In genomic region chr14:55062626-55063025, GRCm38 (mm10) we compare ENCODE assay signal across 7 mouse cellular contexts. TPM values are rescaled to one million over a fixed set of nuclear protein-coding genes. Genes with fewer than 3 reads are reported as not detected.
A peak's percentile ranks its signal among the peaks of the same experiment; 100 is the strongest.
DNase-seq lines count a peak whose midpoint lies in the region; ATAC-seq lines count a peak whose summit lies in the region.

No protein-coding gene starts in this region.

- H3K9me3 ChIP-seq in lung, embryonic 16.5 days (ENCODE audit: control insufficient read depth, low read length), result no peaks in the 10 kb centered on the region
- H3K9me3 ChIP-seq in erythroblast, embryonic 14.5 days (ENCODE audit: control insufficient read depth, low read length), result no peaks in the 10 kb centered on the region
- H3K9me3 ChIP-seq in midbrain, embryonic 14.5 days (ENCODE audit: control insufficient read depth, low read length), result no peaks in the 10 kb centered on the region

- H3K27ac ChIP-seq in lung, embryonic 16.5 days (ENCODE audit: low read length), result no peak overlapping the region
- peak overlapping the region; percentile 45; the same call in 1 of the 2 replicates for H3K27ac ChIP-seq in midbrain, embryonic 14.5 days (replicated peaks; ENCODE audit: low read depth, low read length)

- H3K4me1 ChIP-seq in lung, embryonic 16.5 days (replicated peaks; ENCODE audit: control insufficient read depth, insufficient read depth, low read length), result peaks cover 3% of the 10 kb centered on the region
- peaks cover 94% of the 10 kb centered on the region for H3K4me1 ChIP-seq in erythroblast, embryonic 14.5 days (ENCODE audit: control insufficient read depth)
- peaks cover 20% of the 10 kb centered on the region; the same call in 1 of the 2 replicates for H3K4me1 ChIP-seq in midbrain, embryonic 14.5 days (ENCODE audit: control insufficient read depth, insufficient read depth, low read length)

- H3K4me3 ChIP-seq in lung, embryonic 16.5 days (ENCODE audit: low read length), result no peak overlapping the region
- peak overlapping the region; percentile 86 for H3K4me3 ChIP-seq in erythroblast, embryonic 14.5 days (replicated peaks)
- no peak overlapping the region for H3K4me3 ChIP-seq in midbrain, embryonic 14.5 days (replicated peaks; ENCODE audit: low read depth, low read length)

- no peak overlapping the region for H3K9ac ChIP-seq in lung, embryonic 16.5 days (ENCODE audit: low read length)
- no peak overlapping the region for H3K9ac ChIP-seq in midbrain, embryonic 14.5 days (replicated peaks; ENCODE audit: low read length)

- DNase-seq in lung, postnatal 4 days, result no peak
- DNase-seq in cerebellum, adult 11 months, result peak; percentile 69
- DNase-seq in left cerebral cortex, adult 18-20 months (ENCODE audit: low spot score in 2 of 2), result peak; percentile 61 to 76
- peak; percentile 45 for DNase-seq in midbrain, embryonic 14.5 days

- peak; percentile 77 for ATAC-seq in lung, embryonic 16.5 days (ENCODE audit: low read depth)
- ATAC-seq in midbrain, embryonic 14.5 days (ENCODE audit: low FRiP score, low TSS enrichment), result peak; percentile 52; the same call in 1 of the 2 replicates
- no peak for ATAC-seq in activated CD4-positive, CD25-positive, alpha-beta regulatory T cell, adult 4 months

- peak overlapping the region; percentile 28 for H3K4me2 ChIP-seq in lung, embryonic 16.5 days (ENCODE audit: low read depth, low read length)
- H3K4me2 ChIP-seq in midbrain, embryonic 14.5 days (ENCODE audit: low read length), result no peak overlapping the region

- H3K36me3 ChIP-seq in lung, embryonic 16.5 days (ENCODE audit: control insufficient read depth, insufficient read depth, low read length), result peaks cover 2% of the 10 kb centered on the region; the same call in 1 of the 2 replicates
- H3K36me3 ChIP-seq in erythroblast, embryonic 14.5 days (ENCODE audit: control insufficient read depth), result peaks cover 45% of the 10 kb centered on the region
- H3K36me3 ChIP-seq in midbrain, embryonic 14.5 days (ENCODE audit: control insufficient read depth, insufficient read depth, low read length), result peaks cover 56% of the 10 kb centered on the region

- no peaks in the 10 kb centered on the region for H3K27me3 ChIP-seq in lung, embryonic 16.5 days (ENCODE audit: control insufficient read depth, insufficient read depth, low read depth, low read length)
- no peaks in the 10 kb centered on the region for H3K27me3 ChIP-seq in erythroblast, embryonic 14.5 days (ENCODE audit: control insufficient read depth)
- no peaks in the 10 kb centered on the region for H3K27me3 ChIP-seq in midbrain, embryonic 14.5 days (ENCODE audit: control insufficient read depth, insufficient read depth, low read length)

- 11% methylated on average over 17 of the region's 17 CpGs for WGBS in lung, embryonic 16.5 days
- WGBS in midbrain, embryonic 14.5 days, result 27% methylated on average over 17 of the region's 17 CpGs

RNA-seq across cellular contexts. Expression of gene Zfhx2, which starts 29.5 kb away (rescaled TPM):
- 3.8 and 4.3 TPM in 2 replicates for polyA plus RNA-seq in lung, embryonic 16.5 days (2015; fragmentation: Nextera tagmentation; extraction: Ambion mirVana)
- 0.06 TPM in 2 replicates for polyA plus RNA-seq in erythroblast, embryonic 14.5 days (2012)
- 10 to 100 TPM; 41.8 to 44.5 TPM for total RNA-seq in left cerebral cortex, adult 18-20 months (2021)
- 24.9 and 28.4 TPM in 2 replicates for polyA plus RNA-seq in midbrain, embryonic 14.5 days (2014; fragmentation: Nextera tagmentation; extraction: Ambion mirVana)
- 1 to 10 TPM; 5.4 to 5.5 TPM for polyA plus RNA-seq in activated CD4-positive, CD25-positive, alpha-beta regulatory T cell, adult 4 months (2017; shearing (Covaris generic))

RNA-seq across cellular contexts. Expression of gene Thtpa, which starts 32.0 kb away (rescaled TPM):
- polyA plus RNA-seq in lung, embryonic 16.5 days (2015; fragmentation: Nextera tagmentation; extraction: Ambion mirVana), result 21.0 and 21.1 TPM in 2 replicates
- polyA plus RNA-seq in erythroblast, embryonic 14.5 days (2012), result 0.02 and 0.04 TPM in 2 replicates
- total RNA-seq in left cerebral cortex, adult 18-20 months (2021), result 10 to 100 TPM; 22.9 to 23.1 TPM
- polyA plus RNA-seq in midbrain, embryonic 14.5 days (2014; fragmentation: Nextera tagmentation; extraction: Ambion mirVana), result 27.9 and 33.7 TPM in 2 replicates
- 10 to 100 TPM in 1 of 2 experiments, 1 to 10 TPM in 1; 9.6 to 11.9 TPM for polyA plus RNA-seq in activated CD4-positive, CD25-positive, alpha-beta regulatory T cell, adult 4 months (2017; shearing (Covaris generic))

RNA-seq across cellular contexts. Expression of gene Ap1g2, which starts 43.8 kb away (rescaled TPM):
- 19.7 and 23.2 TPM in 2 replicates for polyA plus RNA-seq in lung, embryonic 16.5 days (2015; fragmentation: Nextera tagmentation; extraction: Ambion mirVana)
- 1.7 and 2.4 TPM in 2 replicates for polyA plus RNA-seq in erythroblast, embryonic 14.5 days (2012)
- total RNA-seq in left cerebral cortex, adult 18-20 months (2021), result 10 to 100 TPM in 1 of 2 experiments, 1 to 10 TPM in 1; 9.5 to 10.2 TPM
- 6.8 and 7.6 TPM in 2 replicates for polyA plus RNA-seq in midbrain, embryonic 14.5 days (2014; fragmentation: Nextera tagmentation; extraction: Ambion mirVana)
- 100 to 1,000 TPM in 1 of 2 experiments, 10 to 100 TPM in 1; 99.1 to 102 TPM for polyA plus RNA-seq in activated CD4-positive, CD25-positive, alpha-beta regulatory T cell, adult 4 months (2017; shearing (Covaris generic))

RNA-seq across cellular contexts. Expression of gene Ngdn, which starts 47.4 kb away (rescaled TPM):
- 75.9 and 76.9 TPM in 2 replicates for polyA plus RNA-seq in lung, embryonic 16.5 days (2015; fragmentation: Nextera tagmentation; extraction: Ambion mirVana)
- 2.8 and 3.1 TPM in 2 replicates for polyA plus RNA-seq in erythroblast, embryonic 14.5 days (2012)
- 10 to 100 TPM; 30.6 to 32.0 TPM for total RNA-seq in left cerebral cortex, adult 18-20 months (2021)
- polyA plus RNA-seq in midbrain, embryonic 14.5 days (2014; fragmentation: Nextera tagmentation; extraction: Ambion mirVana), result 51.7 and 54.3 TPM in 2 replicates
- 100 to 1,000 TPM; 158 to 174 TPM for polyA plus RNA-seq in activated CD4-positive, CD25-positive, alpha-beta regulatory T cell, adult 4 months (2017; shearing (Covaris generic))

RNA-seq across cellular contexts. Expression of gene Jph4, which starts 54.1 kb away (rescaled TPM):
- polyA plus RNA-seq in lung, embryonic 16.5 days (2015; fragmentation: Nextera tagmentation; extraction: Ambion mirVana), result 0.18 and 0.40 TPM in 2 replicates
- polyA plus RNA-seq in erythroblast, embryonic 14.5 days (2012), result 0.02 TPM in 1 of 2 replicates, not detected in the other
- total RNA-seq in left cerebral cortex, adult 18-20 months (2021), result 100 to 1,000 TPM; 279 to 305 TPM
- 31.1 and 38.9 TPM in 2 replicates for polyA plus RNA-seq in midbrain, embryonic 14.5 days (2014; fragmentation: Nextera tagmentation; extraction: Ambion mirVana)
- not detected for polyA plus RNA-seq in activated CD4-positive, CD25-positive, alpha-beta regulatory T cell, adult 4 months (2017; shearing (Covaris generic))

Comparison
In these comparisons a context has a peak if more than half of its experiments do, and no peak if none do; other contexts are left out.
1. DNase-seq: peak in cerebellum, adult 11 months (single experiment), left cerebral cortex, adult 18-20 months (2 of 2) and midbrain, embryonic 14.5 days (single experiment); none in lung, postnatal 4 days (0 of 2).
2. RNA of gene Thtpa, which starts 32.0 kb away (polyA plus RNA-seq): 27.9 to 33.7 TPM in midbrain, embryonic 14.5 days, 21.0 to 21.1 TPM in lung, embryonic 16.5 days and 9.6 to 11.9 TPM in activated CD4-positive, CD25-positive, alpha-beta regulatory T cell, adult 4 months; 0.02 to 0.04 TPM in erythroblast, embryonic 14.5 days; every median in the first group is over 10 times any median in the second.